Mouse (Mus musculus) forebrain, embryonic 16.5 days (tissue): Measurements from ENCODE around the gene 1700023F06Rik. TPM values are rescaled to one million over a fixed set of nuclear protein-coding genes. Genes with fewer than 3 reads are reported as not detected.

ENCODE experiments used
- ATAC-seq: fragments of 200-750 bp; cut with Nextera tagmentation; 2 replicates; pipeline ENCODE4 v1.8.0; 2017; ENCODE audit warnings: mild to moderate bottlenecking, moderate library complexity
- H3K27ac ChIP-seq: fragments of 300-500 bp; sonication (generic); 2 replicates; pipeline ENCODE4 v1.5.1; 2014; ENCODE audit warnings: low read length, control low read depth
- H3K27me3 ChIP-seq: fragments of 300-500 bp; sonication (generic); replicated peaks from 2 replicates; pipeline ENCODE4 v1.6.1; 2014; ENCODE audit warnings: low read length; ENCODE audit not compliant: control insufficient read depth, insufficient read depth
- H3K36me3 ChIP-seq: fragments of 300-500 bp; sonication (generic); 2 replicates; pipeline ENCODE4 v1.6.1; 2014; ENCODE audit not compliant: control insufficient read depth, insufficient read depth
- H3K4me1 ChIP-seq: fragments of 300-500 bp; sonication (generic); replicated peaks from 2 replicates; pipeline ENCODE4 v1.6.1; 2014; ENCODE audit warnings: low read length; ENCODE audit not compliant: control insufficient read depth, insufficient read depth
- H3K4me2 ChIP-seq: fragments of 300-500 bp; sonication (generic); 2 replicates; pipeline ENCODE4 v1.6.1; 2014; ENCODE audit warnings: mild to moderate bottlenecking, low read length, control low read depth
- H3K4me3 ChIP-seq: fragments of 300-500 bp; sonication (generic); replicated peaks from 2 replicates; pipeline ENCODE4 v1.5.1; 2014; ENCODE audit warnings: mild to moderate bottlenecking, low read length, control low read depth
- H3K9ac ChIP-seq: fragments of 300-500 bp; sonication (generic); replicated peaks from 2 replicates; pipeline ENCODE4 v1.6.1; 2014; ENCODE audit warnings: low read depth, low read length, control low read depth
- H3K9me3 ChIP-seq: fragments of 300-500 bp; sonication (generic); 2 replicates; pipeline ENCODE4 v1.6.1; 2016; ENCODE audit warnings: low read length; ENCODE audit not compliant: control insufficient read depth
- WGBS: fragments of 180-500 bp; shearing (Covaris S2); extraction: QIAGEN DNeasy Blood & Tissue Kit; methylation state at CpG from one replicate; pipeline ENCODE4 v1.1.7; 2014; 5-methylcytosine and 5-hydroxymethylcytosine counted together
- polyA plus RNA-seq: library from polyadenylated mRNA; unstranded; fragments of >200 nt; fragmentation: Nextera tagmentation; extraction: Ambion mirVana; gene quantifications from 2 replicates; pipeline ENCODE4 v1.2.1, GENCODE M21; 2015

The 1700023F06Rik gene
- polyA plus RNA-seq, 1 experiment from 2014 or later: 1.5 TPM

GRCm38 (mm10) chr11:103217790-103218516 is 9.6 kb upstream of the 1700023F06Rik start, which contains the start of gene Spata32:
TSS of gene Spata32 (minus strand) at chr11:103218432.
- Histone ChIP-seq H3K9ac (peak within 1 kb of the TSS; percentile 81), H3K9me3 (no peaks in the 10 kb centered on the region), H3K4me3 (peak within 1 kb of the TSS; percentile 60), H3K36me3 (no peaks in the 10 kb centered on the region), H3K4me2 (peak within 1 kb of the TSS; percentile 100), H3K4me1 (peaks cover 5% of the 10 kb centered on the region), H3K27ac (peak within 1 kb of the TSS; percentile 61), H3K27me3 (no peaks in the 10 kb centered on the region)
- peak; percentile 95 for ATAC-seq
- WGBS: 1% methylated on average over 45 of the region's 45 CpGs

- no peaks in the 10 kb centered on the region for H3K9me3 ChIP-seq
- no peaks in the 10 kb centered on the region for H3K27me3 ChIP-seq
- no peak for ATAC-seq
- H3K4me1 ChIP-seq: peaks cover 5% of the 10 kb centered on the region
- no peak overlapping the region for H3K9ac ChIP-seq
- H3K4me3 ChIP-seq: no peak overlapping the region
- no peaks in the 10 kb centered on the region for H3K36me3 ChIP-seq
- WGBS: 90% methylated on average over 1 of the region's 1 CpGs
- H3K27ac ChIP-seq: no peak overlapping the region
- H3K4me2 ChIP-seq: no peak overlapping the region
These were observed 7.0 kb upstream of the 1700023F06Rik start for GRCm38 (mm10) chr11:103215355-103215754.

- H3K4me1 ChIP-seq: peaks cover 5% of the 10 kb centered on the region
- ATAC-seq: no peak
- H3K27me3 ChIP-seq: no peaks in the 10 kb centered on the region
- 86% methylated on average over 5 of the region's 5 CpGs for WGBS
- no peak overlapping the region for H3K27ac ChIP-seq
- H3K4me2 ChIP-seq: no peak overlapping the region
- no peaks in the 10 kb centered on the region for H3K36me3 ChIP-seq
- no peak overlapping the region for H3K4me3 ChIP-seq
- H3K9me3 ChIP-seq: no peaks in the 10 kb centered on the region
- no peak overlapping the region for H3K9ac ChIP-seq
These were observed 5.4 kb upstream of the 1700023F06Rik start for GRCm38 (mm10) chr11:103213712-103214111.

GRCm38 (mm10) chr11:103210291-103210690 is 1.9 kb upstream of the 1700023F06Rik start:
- 79% methylated on average over 8 of the region's 8 CpGs for WGBS
- Histone ChIP-seq H3K4me3 (no peak overlapping the region), H3K27ac (no peak overlapping the region), H3K4me2 (no peak overlapping the region), H3K9ac (no peak overlapping the region), H3K4me1 (no peaks in the 10 kb centered on the region), H3K9me3 (no peaks in the 10 kb centered on the region), H3K27me3 (no peaks in the 10 kb centered on the region), H3K36me3 (no peaks in the 10 kb centered on the region)
- no peak for ATAC-seq

GRCm38 (mm10) chr11:103206203-103206602 is 2.2 kb downstream of the 1700023F06Rik start:
- no peaks in the 10 kb centered on the region for H3K9me3 ChIP-seq
- ATAC-seq: no peak
- H3K4me1 ChIP-seq: peaks cover 11% of the 10 kb centered on the region
- no peak overlapping the region for H3K4me2 ChIP-seq
- no peak overlapping the region for H3K4me3 ChIP-seq
- no peak overlapping the region for H3K9ac ChIP-seq
- no peaks in the 10 kb centered on the region for H3K27me3 ChIP-seq
- no peaks in the 10 kb centered on the region for H3K36me3 ChIP-seq
- no peak overlapping the region for H3K27ac ChIP-seq
- WGBS: 89% methylated on average over 6 of the region's 6 CpGs

- no peak for ATAC-seq
- Histone ChIP-seq H3K4me3 (no peak overlapping the region), H3K27me3 (peaks cover 10% of the 10 kb centered on the region; the same call in 1 of the 2 replicates), H3K4me2 (no peak overlapping the region), H3K27ac (no peak overlapping the region), H3K9me3 (no peaks in the 10 kb centered on the region), H3K36me3 (no peaks in the 10 kb centered on the region), H3K4me1 (peaks cover 32% of the 10 kb centered on the region), H3K9ac (no peak overlapping the region)
These were observed 6.0 kb downstream of the 1700023F06Rik start for GRCm38 (mm10) chr11:103202376-103202775.

- H3K27ac ChIP-seq: peak overlapping the region; percentile 5; the same call in 1 of the 2 replicates
- no peaks in the 10 kb centered on the region for H3K36me3 ChIP-seq
- peak; percentile 65 for ATAC-seq
- 5% methylated on average over 6 of the region's 6 CpGs for WGBS
- peaks cover 32% of the 10 kb centered on the region for H3K4me1 ChIP-seq
- peak overlapping the region; percentile 10; the same call in 1 of the 2 replicates for H3K9ac ChIP-seq
- no peak overlapping the region for H3K4me2 ChIP-seq
- peaks cover 18% of the 10 kb centered on the region for H3K27me3 ChIP-seq
- H3K9me3 ChIP-seq: no peaks in the 10 kb centered on the region
- H3K4me3 ChIP-seq: no peak overlapping the region
These were observed 6.7 kb downstream of the 1700023F06Rik start for GRCm38 (mm10) chr11:103201664-103202063.

GRCm38 (mm10) chr11:103198911-103199803 is 9.2 kb downstream of the 1700023F06Rik start:
- no peaks in the 10 kb centered on the region for H3K9me3 ChIP-seq
- H3K27ac ChIP-seq: peak overlapping the region; percentile 34; the same call in 1 of the 2 replicates
- peaks cover 32% of the 10 kb centered on the region for H3K4me1 ChIP-seq
- H3K4me3 ChIP-seq: peak overlapping the region; percentile 57
- H3K27me3 ChIP-seq: peaks cover 30% of the 10 kb centered on the region
- WGBS: under 1% methylated on average over 59 of the region's 59 CpGs
- peak overlapping the region; percentile 86 for H3K4me2 ChIP-seq
- peak; percentile 79 for ATAC-seq
- H3K9ac ChIP-seq: peak overlapping the region; percentile 66
- H3K36me3 ChIP-seq: no peaks in the 10 kb centered on the region

GRCm38 (mm10) chr11:103198339-103198738 is 10.0 kb downstream of the 1700023F06Rik start:
- Histone ChIP-seq H3K36me3 (no peaks in the 10 kb centered on the region), H3K9me3 (no peaks in the 10 kb centered on the region), H3K27ac (no peak overlapping the region), H3K9ac (no peak overlapping the region), H3K27me3 (peaks cover 37% of the 10 kb centered on the region), H3K4me2 (peak overlapping the region; percentile 86), H3K4me3 (peak overlapping the region; percentile 57), H3K4me1 (peaks cover 34% of the 10 kb centered on the region)
- ATAC-seq: no peak
- WGBS: 5% methylated on average over 16 of the region's 16 CpGs
